Mouse (Mus musculus) thymus, postnatal 0 days (tissue): ENCODE results near the gene Ntng1. TPM values are rescaled to one million over a fixed set of nuclear protein-coding genes. Genes with fewer than 3 reads are reported as not detected.

Experiments
- DNase-seq: peaks from one replicate; pipeline ENCODE4 v3.0.0-alpha.2; 2015; ENCODE audit warnings: low spot score
- polyA plus RNA-seq: library from polyadenylated mRNA; unstranded; fragments of >200 nt; fragmentation: Nextera tagmentation; extraction: Ambion mirVana; gene quantifications from 2 replicates; pipeline ENCODE4 v1.2.1, GENCODE M21; 2015

The Ntng1 gene
- polyA plus RNA-seq, 1 experiment from 2014 or later, result 0.20 TPM

- no peak for DNase-seq
Observed at GRCm38 (mm10) chr3:110055433-110055832, 88.4 kb downstream of the Ntng1 start.

- DNase-seq, result no peak
Observed at GRCm38 (mm10) chr3:110054125-110054524, 89.7 kb downstream of the Ntng1 start.

- DNase-seq, result no peak
Observed at GRCm38 (mm10) chr3:110048152-110048551, 95.7 kb downstream of the Ntng1 start.

- DNase-seq, result no peak
Observed at GRCm38 (mm10) chr3:110046750-110047149, 97.1 kb downstream of the Ntng1 start.

GRCm38 (mm10) chr3:110044209-110044608 is 99.6 kb downstream of the Ntng1 start:
- no peak for DNase-seq

GRCm38 (mm10) chr3:110043641-110044187 is 100.1 kb downstream of the Ntng1 start:
- no peak for DNase-seq

GRCm38 (mm10) chr3:110022783-110023599 is 120.8 kb downstream of the Ntng1 start:
- no peak for DNase-seq

- no peak for DNase-seq
Observed at GRCm38 (mm10) chr3:110010870-110011626, 132.8 kb downstream of the Ntng1 start.

GRCm38 (mm10) chr3:110010441-110010840 is 133.4 kb downstream of the Ntng1 start:
- DNase-seq, result no peak

GRCm38 (mm10) chr3:110000349-110000748 is 143.5 kb downstream of the Ntng1 start:
- no peak for DNase-seq

GRCm38 (mm10) chr3:109995663-109996024 is 148.2 kb downstream of the Ntng1 start:
- no peak for DNase-seq

GRCm38 (mm10) chr3:109994978-109995662 is 148.7 kb downstream of the Ntng1 start:
- DNase-seq, result no peak

- DNase-seq, result no peak
Observed at GRCm38 (mm10) chr3:109984086-109984485, 159.7 kb downstream of the Ntng1 start.

GRCm38 (mm10) chr3:109977614-109978013 is 166.2 kb downstream of the Ntng1 start:
- DNase-seq, result no peak

- no peak for DNase-seq
Observed at GRCm38 (mm10) chr3:109975106-109975505, 168.7 kb downstream of the Ntng1 start.

GRCm38 (mm10) chr3:109971465-109971864 is 172.3 kb downstream of the Ntng1 start:
- DNase-seq, result no peak

GRCm38 (mm10) chr3:109970181-109970580 is 173.6 kb downstream of the Ntng1 start:
- DNase-seq, result no peak

- DNase-seq, result no peak
Observed at GRCm38 (mm10) chr3:109962631-109963030, 181.2 kb downstream of the Ntng1 start.

GRCm38 (mm10) chr3:109942960-109943359 is 200.9 kb downstream of the Ntng1 start:
- no peak for DNase-seq

- DNase-seq, result no peak
Observed at GRCm38 (mm10) chr3:109937634-109938033, 206.2 kb downstream of the Ntng1 start.

GRCm38 (mm10) chr3:109936275-109936674 is 207.5 kb downstream of the Ntng1 start:
- no peak for DNase-seq

- no peak for DNase-seq
Observed at GRCm38 (mm10) chr3:109932261-109932660, 211.6 kb downstream of the Ntng1 start.
